Mouse (Mus musculus): Measurements from ENCODE around the gene Mif. TPM values are rescaled to one million over a fixed set of nuclear protein-coding genes. Genes with fewer than 3 reads are reported as not detected.

Mif gene
- polyA plus RNA-seq, 1 experiment, result 3,863 TPM

DNA sequence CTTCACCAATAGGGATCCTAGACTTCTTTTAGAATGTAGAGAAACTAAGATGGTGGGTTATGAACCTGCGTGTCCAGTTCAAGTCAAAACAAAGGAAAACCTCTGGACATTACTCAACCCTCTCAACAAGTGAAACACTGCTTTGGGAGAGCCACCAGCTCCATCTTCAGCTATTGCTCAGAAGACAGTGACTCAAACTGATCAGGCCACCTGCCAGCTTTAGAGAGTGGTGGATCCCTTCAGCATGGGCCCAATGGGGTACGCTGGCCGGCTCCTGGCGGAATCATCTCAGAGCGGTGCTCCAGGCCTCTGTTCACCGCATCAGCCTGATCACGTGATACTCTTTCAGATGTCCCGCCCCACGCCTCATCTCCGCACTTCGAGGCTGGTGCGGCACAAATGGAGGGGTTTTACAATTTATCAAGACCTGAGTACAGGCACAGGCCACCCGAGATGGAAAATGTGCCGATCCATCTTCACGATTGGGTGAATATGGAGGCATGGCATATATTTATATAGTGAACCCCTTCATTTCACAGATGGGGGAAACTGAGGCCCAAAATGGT, 4.5 kb downstream of the Mif start:
- no peak for TF ChIP-seq GATA1 (IDR thresholded peaks at IDR 0.05; ENCODE audit: low read length)

DNA sequence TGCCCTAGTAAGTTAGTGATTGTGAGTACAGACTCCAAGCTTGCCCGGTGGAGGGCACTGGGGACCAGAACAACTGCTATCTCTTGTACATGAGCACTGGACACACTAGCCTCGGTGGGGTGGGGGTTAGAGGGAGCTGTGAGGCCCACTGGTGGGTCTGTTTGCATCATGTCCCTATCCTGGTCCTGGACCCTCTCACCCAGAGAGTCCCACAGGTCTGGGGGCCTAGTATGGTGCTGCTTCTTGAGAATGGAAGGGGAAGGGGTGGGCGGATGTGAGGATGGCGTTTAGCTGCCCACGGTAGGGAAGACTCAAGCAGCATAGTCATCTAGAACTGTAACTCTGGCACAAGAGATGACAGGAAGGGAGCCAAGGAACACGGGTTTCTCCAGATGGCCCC, 5.2 kb downstream of the Mif start:
- TF ChIP-seq GATA1 (IDR thresholded peaks at IDR 0.05; ENCODE audit: low read length), result no peak

GRCm38 (mm10) chr10:75854096-75854495, 5.9 kb downstream of the Mif start:
- TF ChIP-seq GATA1 (IDR thresholded peaks at IDR 0.05; ENCODE audit: low read length), result no peak

DNA sequence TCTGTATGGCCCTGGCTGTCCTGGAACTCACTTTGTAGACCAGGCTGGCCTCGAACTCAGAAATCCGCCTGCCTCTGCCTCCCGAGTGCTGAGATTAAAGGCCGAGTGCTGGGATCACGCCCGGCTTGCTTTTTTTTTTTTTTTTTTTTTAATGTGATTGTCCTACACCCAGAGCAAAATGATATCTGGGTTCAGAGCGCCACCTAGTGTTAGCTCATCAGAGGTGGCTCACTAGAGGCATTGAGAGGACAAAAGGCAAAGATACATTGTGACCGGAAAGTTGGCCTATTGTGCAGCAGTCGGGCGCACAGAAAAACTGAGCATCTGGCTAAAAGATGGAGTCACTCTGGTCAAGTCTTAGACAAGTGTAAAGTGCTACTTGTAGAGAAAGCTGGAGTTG, 6.6 kb downstream of the Mif start:
- no peak for TF ChIP-seq GATA1 (IDR thresholded peaks at IDR 0.05; ENCODE audit: low read length)

GRCm38 (mm10) chr10:75852539-75853125, 7.4 kb downstream of the Mif start:
- no peak for TF ChIP-seq GATA1 (IDR thresholded peaks at IDR 0.05; ENCODE audit: low read length)

DNA sequence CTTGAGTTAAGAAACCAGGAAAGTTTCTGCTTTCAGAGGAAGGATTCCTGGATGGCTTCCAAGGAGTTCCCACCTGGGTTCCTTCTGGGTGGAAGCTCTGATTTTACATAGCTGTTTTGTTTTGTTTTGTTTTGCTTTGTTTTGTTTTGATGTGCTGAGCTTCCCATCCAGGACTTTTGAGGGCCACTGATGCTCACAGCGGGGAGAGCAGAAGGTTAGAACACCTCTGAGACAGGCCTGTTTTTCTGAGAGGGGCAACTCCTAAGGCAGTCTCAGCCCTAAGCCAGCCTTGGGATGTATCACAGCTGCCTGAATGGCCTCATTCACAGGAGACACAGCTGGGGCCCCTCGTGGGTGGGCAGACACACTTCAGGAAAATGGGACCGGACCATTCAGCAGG, 8.4 kb downstream of the Mif start:
- TF ChIP-seq GATA1 (IDR thresholded peaks at IDR 0.05; ENCODE audit: low read length), result no peak

GRCm38 (mm10) chr10:75851076-75851475, 9.0 kb downstream of the Mif start:
- no peak for TF ChIP-seq GATA1 (IDR thresholded peaks at IDR 0.05; ENCODE audit: low read length)

DNA sequence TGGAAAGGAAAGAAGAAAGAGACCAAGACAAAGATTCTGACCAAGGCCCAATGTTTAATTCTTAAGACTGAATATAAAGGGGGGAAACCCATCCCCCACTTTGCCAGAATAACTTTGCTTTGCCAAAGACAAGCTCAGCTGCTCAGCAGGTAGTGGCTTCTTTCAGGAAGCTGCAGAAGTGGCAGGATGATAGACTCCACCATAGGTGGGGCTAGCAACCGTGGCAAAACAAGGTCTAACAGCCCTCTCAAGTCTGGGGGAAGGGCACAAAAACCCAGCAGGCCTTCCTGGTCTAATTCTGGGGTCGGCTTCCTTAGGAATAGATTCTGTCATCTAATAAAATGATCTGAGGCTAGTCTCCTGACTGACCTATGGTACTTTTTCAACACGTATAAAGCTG, 11.7 kb downstream of the Mif start:
- TF ChIP-seq GATA1 (IDR thresholded peaks at IDR 0.05; ENCODE audit: low read length), result no peak

DNA sequence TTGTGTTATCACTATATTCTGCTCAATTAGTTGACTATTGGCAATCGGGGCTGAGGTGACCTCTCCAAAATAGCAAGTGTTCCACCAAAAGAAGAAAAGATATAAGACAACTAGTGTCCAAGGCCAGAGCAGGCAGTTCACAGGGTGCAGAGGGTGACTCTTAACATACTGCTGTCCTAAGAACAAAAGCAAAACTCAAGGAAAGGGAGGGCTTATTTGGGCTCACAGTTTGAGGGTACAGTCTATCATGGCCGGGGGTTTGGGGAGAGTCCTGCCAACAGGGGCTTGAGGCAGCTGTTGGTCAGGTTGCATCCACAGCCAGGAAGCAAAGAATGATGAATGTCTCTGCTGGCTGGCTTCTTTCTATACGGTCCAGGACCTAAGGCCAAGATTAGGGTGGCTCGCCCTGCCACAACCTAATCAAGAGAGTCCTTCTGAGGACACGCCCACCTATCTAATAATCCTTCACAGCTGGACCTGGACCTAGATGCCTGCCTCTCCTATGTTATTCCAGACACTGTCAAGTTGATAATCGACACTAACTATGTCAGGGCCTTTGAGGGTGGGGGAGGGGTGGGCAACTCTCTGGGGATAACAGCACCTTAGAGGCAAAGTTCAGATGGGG, 14.6 kb downstream of the Mif start:
- TF ChIP-seq GATA1 (IDR thresholded peaks at IDR 0.05; ENCODE audit: low read length), result no peak

DNA sequence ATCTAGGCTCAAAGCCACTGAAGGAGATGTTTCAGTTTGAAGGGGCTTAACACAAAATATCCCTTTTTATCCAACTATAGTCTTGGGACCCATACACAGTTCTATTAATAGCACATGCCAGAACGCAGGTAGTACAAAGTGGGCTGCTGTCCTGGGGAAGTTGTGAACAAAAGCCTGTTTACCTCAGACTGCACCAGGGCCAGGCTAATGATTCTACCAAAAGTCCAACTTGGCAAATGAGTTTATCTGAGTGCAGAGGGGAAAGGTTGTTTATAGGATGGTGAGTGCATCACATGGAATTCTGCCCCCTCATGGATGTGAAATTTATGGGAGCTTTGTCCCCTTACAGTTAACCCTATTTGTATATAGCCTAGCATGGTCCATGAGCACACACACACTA, 15.2 kb downstream of the Mif start:
- TF ChIP-seq GATA1 (IDR thresholded peaks at IDR 0.05; ENCODE audit: low read length), result no peak

DNA sequence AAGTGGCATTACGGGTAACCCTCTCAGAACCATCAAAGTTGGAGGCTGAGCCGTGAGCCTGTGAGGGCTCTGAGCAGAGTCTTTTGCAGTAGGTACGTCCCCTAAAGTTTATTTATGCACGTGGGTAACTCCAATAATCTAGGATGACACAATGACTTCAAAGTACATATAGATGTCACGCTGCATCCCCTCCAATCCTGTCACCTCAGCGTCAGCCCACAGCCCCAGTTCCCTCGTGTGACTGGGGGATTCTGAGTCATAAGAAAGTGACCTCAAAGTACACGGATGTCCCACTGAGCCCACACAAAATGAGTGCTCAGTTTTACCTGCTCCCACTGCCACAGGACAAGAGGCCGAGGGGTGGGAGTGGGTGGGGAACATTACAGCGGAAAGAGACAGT, 20.9 kb downstream of the Mif start:
- TF ChIP-seq GATA1 (IDR thresholded peaks at IDR 0.05; ENCODE audit: low read length), result no peak

DNA sequence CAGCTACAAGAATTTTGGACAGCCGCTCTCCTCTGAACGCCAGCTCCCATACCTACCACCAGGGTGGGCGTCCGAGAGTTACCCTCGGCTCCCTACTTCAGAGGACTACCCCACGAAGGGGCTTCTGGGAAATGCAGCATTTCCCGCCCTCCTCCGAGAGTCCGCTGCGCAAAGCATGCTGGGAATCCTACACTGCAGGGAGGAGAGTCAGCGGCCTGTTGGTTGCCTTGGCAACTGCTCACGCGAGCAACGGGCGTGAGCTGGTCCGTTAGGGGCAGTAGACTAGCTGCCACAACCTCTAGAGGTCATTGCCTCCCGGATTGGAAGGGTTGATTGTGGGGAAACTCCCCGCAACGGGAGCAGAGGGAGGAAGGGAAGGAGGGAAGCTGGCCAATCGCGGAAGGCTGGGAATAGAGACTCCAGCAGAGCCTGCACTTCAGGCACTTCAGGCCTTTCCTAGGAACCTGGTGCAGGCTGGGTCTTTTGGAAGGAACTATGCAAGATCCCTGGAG, 22.7 kb downstream of the Mif start, which contains the start of gene Gstt2:
TSS of gene Gstt2 (minus strand) at position 177 of the 512 bp plus-strand sequence.
- no peak for TF ChIP-seq GATA1 (IDR thresholded peaks at IDR 0.05; ENCODE audit: low read length)

DNA sequence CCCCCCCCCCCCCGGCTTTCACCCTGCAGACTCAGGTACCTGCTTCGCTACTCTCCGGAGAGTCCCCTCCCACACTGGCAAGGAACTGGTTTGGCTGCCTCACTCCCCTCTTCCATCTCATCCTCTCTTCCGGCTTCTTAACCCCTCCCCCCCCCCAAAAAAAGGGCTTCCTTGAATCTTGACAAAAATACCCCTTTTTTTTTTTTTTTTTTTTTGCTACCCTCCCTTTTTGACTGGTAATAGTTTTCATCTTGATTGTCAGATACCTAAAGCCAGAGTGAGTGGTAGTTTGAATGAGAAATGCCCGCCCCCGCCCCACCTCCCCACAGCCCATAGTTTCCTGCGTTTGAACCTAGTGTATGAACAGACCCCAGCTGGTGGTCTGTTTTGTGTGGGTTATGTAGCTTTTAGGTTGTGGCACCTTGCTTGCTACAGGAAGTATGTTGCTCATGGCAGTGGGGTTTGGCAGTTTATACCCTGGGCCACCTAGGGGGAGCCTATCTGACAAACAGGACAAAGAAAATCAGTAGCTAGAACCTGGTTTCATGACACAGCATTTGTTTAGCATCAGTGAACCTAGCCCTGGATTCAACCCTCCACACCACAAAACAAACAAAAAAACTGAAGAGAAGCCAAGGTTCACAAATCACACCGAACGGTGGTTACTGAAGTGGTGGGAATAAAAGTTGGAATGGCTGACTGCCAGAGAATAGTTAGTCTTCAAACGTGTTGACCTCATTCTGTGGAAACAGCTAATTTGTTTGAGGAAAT, 24.1 kb downstream of the Mif start:
- TF ChIP-seq GATA1 (IDR thresholded peaks at IDR 0.05; ENCODE audit: low read length), result no peak

DNA sequence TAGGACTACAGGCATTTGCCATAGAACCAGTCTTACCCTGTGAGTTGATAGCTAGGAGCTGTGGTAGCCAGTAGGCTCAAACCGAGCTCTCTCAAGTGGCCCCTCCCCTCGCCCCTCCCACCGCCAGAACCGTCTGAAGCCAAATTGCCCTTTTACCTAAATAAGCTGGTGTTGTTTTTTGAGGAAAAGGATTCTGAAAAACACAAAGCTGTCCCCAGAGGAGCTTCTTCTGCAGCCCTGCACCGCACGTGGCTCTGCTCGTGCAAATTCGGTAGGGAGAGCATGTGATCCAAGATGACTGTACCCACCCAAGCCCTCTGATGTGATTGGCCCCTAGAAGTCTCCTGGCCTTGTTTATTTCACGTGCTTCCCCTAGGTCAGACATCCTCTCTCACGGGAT, 24.7 kb downstream of the Mif start:
- TF ChIP-seq GATA1 (IDR thresholded peaks at IDR 0.05; ENCODE audit: low read length), result no peak

DNA sequence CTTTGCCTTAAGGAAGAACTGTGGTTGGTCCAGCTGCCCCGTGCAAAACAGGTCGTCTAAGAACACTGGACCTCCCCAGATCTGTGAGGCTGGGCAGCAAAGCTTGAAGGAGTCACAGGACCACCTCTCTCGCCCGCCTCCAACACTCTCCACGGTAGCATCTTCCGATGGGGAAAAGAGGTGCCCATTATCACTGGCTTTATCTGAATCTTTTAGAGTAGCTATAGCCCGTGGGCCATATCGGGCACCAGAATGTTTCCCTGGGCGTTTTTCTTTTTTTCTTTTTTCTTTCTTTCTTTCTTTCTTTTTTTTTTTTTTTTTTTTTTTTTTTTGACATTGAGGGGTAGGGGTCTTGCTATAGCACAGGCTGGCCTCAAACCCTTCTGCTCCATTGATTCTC, 25.3 kb downstream of the Mif start:
- no peak for TF ChIP-seq GATA1 (IDR thresholded peaks at IDR 0.05; ENCODE audit: low read length)

DNA sequence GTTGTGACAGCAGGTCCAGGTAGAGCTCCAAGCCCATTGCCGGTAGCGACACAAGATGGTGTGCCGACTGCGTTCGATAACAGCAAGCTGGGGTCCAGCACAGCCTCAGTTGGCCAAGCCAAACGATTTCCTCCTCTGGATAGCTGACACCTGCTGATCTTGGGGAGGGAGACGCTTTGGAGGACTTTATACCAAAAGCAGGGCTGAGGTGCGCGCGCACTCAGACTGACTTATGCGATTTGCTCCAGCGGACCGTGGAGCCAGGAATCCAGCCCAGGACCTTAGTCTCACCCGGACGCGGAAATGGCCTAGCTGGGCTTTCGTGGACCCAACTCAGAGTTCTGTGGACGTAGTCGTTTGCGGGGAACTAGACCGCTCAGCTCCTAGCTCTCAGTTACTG, 25.8 kb downstream of the Mif start:
- no peak for TF ChIP-seq GATA1 (IDR thresholded peaks at IDR 0.05; ENCODE audit: low read length)

All from G1E-ER4 (cell line).